Mouse (Mus musculus) embryonic facial prominence, embryonic 12.5 days (tissue): ENCODE measurements at regions not wholly inside any gene's neighbourhood (a gene's known extent, or its start where the extent isn't known, plus 50 kb on each side); places are given as distances from the start of the nearest gene placed in this dataset.
"Not testable (repeated sequence)": the region's sequence is repeated elsewhere in the genome, so short reads cannot be mapped to it uniquely, and the experiment has no call there.

Experiments
- ATAC-seq: fragments of 200-750 bp; cut with Nextera tagmentation; 2 replicates; pipeline ENCODE4 v1.8.0; 2017; ENCODE audit not compliant: insufficient number of reproducible peaks, insufficient read depth, low FRiP score, low TSS enrichment
- H3K27ac ChIP-seq: fragments of 300-500 bp; sonication (generic); 2 replicates; pipeline ENCODE4 v1.5.1; 2016; ENCODE audit warnings: mild to moderate bottlenecking
- H3K27me3 ChIP-seq: fragments of 300-500 bp; sonication (generic); 2 replicates; pipeline ENCODE4 v1.6.1; 2016; ENCODE audit warnings: mild to moderate bottlenecking, moderate library complexity
- H3K36me3 ChIP-seq: fragments of 300-500 bp; sonication (generic); 2 replicates; pipeline ENCODE4 v1.6.1; 2016; ENCODE audit warnings: mild to moderate bottlenecking
- H3K4me1 ChIP-seq: fragments of 300-500 bp; sonication (generic); 2 replicates; pipeline ENCODE4 v1.6.1; 2016
- H3K4me2 ChIP-seq: fragments of 300-500 bp; sonication (generic); replicated peaks from 2 replicates; pipeline ENCODE4 v1.6.1; 2016; ENCODE audit warnings: mild to moderate bottlenecking, moderate library complexity
- H3K4me3 ChIP-seq: fragments of 300-500 bp; sonication (generic); 2 replicates; pipeline ENCODE4 v1.5.1; 2016; ENCODE audit warnings: mild to moderate bottlenecking
- H3K9ac ChIP-seq: fragments of 300-500 bp; sonication (generic); 2 replicates; pipeline ENCODE4 v1.6.1; 2016; ENCODE audit warnings: mild to moderate bottlenecking, moderate library complexity
- H3K9me3 ChIP-seq: fragments of 300-500 bp; sonication (generic); 2 replicates; pipeline ENCODE4 v1.6.1; 2016; ENCODE audit warnings: mild to moderate bottlenecking, moderate library complexity
- WGBS: fragments of 180-500 bp; shearing (Covaris S2); methylation state at CpG from one replicate; pipeline ENCODE4 v1.1.7; 2016; 5-methylcytosine and 5-hydroxymethylcytosine counted together

DNA sequence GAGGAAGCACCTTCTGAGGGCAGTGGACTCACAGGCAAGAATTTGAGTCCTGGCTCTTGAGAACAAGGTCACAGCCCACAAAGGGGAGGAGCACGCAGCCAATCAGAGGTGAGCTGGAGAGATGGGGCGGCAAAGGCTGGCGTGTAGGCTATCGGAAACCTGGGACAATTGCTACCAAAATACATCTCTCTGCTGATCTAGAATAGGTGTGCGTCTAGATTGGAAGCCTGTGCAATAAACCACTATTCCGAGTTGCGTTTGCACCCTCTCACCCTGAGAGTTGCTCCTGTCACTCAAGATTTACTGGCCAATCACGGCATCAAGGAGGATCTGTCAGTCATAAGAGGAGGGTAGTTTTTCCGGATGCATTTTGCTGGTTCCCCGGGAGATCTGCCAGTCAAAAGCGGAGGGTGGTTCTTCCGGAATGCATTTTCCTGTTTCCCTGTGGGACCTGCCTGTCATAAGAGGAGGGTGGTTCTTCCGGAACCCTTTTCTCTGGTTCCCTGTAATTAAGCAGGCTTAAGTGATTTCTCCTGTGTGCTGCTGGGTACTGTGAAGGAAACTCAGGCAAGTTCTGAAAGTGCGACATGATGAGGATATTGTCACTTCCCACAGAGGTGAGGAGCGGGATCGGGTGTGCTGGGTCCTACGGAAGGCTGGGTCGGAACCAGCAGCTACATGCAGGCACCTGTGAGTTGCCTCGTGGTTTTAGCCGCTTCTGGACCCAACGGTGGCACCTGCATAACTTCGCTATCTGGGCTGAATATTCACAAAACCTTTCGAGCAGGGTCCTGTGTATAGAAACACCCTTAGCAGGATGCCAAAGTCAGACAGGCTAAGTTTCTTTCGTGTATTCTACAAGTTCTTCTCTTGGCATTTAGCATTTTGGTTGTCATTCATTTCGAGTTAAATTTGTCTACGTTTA is 112.6 kb upstream of the Zfp960 start:
- H3K36me3 ChIP-seq, H3K9me3 ChIP-seq, H3K27me3 ChIP-seq, H3K4me1 ChIP-seq, H3K9ac ChIP-seq: not testable (repeated sequence)
- ATAC-seq, result peak; percentile 97
- 3% methylated on average over 25 of the region's 26 CpGs for WGBS
- peak overlapping the region; percentile 54; the same call in 1 of the 2 replicates for H3K27ac ChIP-seq
- H3K4me3 ChIP-seq, result peak overlapping the region; percentile 45
- peak overlapping the region; percentile 33; the same call in 1 of the 2 replicates for H3K4me2 ChIP-seq

GRCm38 (mm10) chr17:16952146-16952545 is 111.8 kb upstream of the Zfp960 start:
- not testable (repeated sequence) for ATAC-seq, H3K4me1 ChIP-seq, H3K9ac ChIP-seq, H3K9me3 ChIP-seq, H3K27ac ChIP-seq, H3K36me3 ChIP-seq, H3K27me3 ChIP-seq
- Histone ChIP-seq H3K4me3 (peak overlapping the region; percentile 15; the same call in 1 of the 2 replicates), H3K4me2 (peak overlapping the region; percentile 32)
- 34% methylated on average over 2 of the region's 2 CpGs for WGBS

DNA sequence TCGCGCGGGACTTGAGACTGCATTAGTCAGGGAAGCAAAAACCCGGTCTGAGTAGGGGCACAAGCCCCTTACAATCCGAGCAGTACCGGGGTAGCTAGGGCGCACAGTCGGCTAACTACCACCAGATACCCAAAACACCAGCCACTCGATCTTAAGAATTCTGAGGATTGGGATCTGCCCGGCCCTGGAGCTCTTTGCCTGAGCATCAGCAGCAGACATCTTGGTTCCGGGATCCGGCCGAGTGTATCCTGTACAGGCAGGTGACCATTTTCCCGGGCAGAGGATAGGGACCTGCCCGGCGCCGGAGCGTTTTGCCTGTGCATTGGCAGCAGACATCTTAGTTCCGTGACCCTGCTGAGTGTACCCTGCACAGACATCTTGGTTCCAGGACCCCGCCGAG is 66.7 kb upstream of the Zfp960 start:
- H3K4me2 ChIP-seq, H3K27ac ChIP-seq, H3K27me3 ChIP-seq, H3K4me3 ChIP-seq, H3K36me3 ChIP-seq, H3K9ac ChIP-seq, H3K4me1 ChIP-seq, ATAC-seq: not testable (repeated sequence)
- 84% methylated on average over 21 of the region's 21 CpGs for WGBS
- H3K9me3 ChIP-seq, result peaks cover 11% of the 10 kb centered on the region; the same call in 1 of the 2 replicates

GRCm38 (mm10) chr17:17004632-17005265 is 59.2 kb upstream of the Zfp960 start:
- WGBS, result 4% methylated on average over 16 of the region's 16 CpGs
- peak; percentile 100 for ATAC-seq
- H3K4me2 ChIP-seq, result peak overlapping the region; percentile 53
- not testable (repeated sequence) for H3K9me3 ChIP-seq, H3K27ac ChIP-seq, H3K4me1 ChIP-seq, H3K27me3 ChIP-seq, H3K36me3 ChIP-seq
- H3K9ac ChIP-seq, result peak overlapping the region; percentile 36; the same call in 1 of the 2 replicates
- H3K4me3 ChIP-seq, result peak overlapping the region; percentile 53

DNA sequence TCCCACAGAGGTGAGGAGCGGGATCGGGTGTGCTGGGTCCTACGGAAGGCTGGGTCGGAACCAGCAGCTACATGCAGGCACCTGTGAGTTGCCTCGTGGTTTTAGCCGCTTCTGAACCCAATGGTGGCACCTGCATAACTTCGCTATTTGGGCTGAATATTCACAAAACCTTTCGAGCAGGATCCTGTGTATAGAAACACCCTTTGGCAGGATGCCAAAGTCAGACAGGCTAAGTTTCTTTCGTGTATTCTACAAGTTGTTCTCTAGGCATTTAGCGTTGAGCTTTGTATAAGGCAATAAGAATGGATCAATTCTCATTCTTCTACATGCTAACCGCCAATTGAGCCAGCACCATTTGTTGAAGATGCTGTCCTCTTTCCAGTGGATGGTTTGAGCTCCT is 58.6 kb upstream of the Zfp960 start:
- Histone ChIP-seq H3K9ac (peak overlapping the region; percentile 36; the same call in 1 of the 2 replicates), H3K4me3 (peak overlapping the region; percentile 53), H3K4me2 (peak overlapping the region; percentile 53)
- not testable (repeated sequence) for H3K27me3 ChIP-seq, H3K4me1 ChIP-seq, H3K36me3 ChIP-seq, ATAC-seq, H3K27ac ChIP-seq, H3K9me3 ChIP-seq
- 8% methylated on average over 11 of the region's 11 CpGs for WGBS
